Mouse (Mus musculus): Measurements from ENCODE around the gene Fam189a2.

Fam189a2 gene

GRCm38 (mm10) chr19:23984186-23984585 is 46.6 kb downstream of the Fam189a2 start:
- ATAC-seq (ENCODE audit: insufficient number of reproducible peaks, low FRiP score, low TSS enrichment), result no peak

GRCm38 (mm10) chr19:23980598-23980997 is 50.2 kb downstream of the Fam189a2 start:
- no peak for ATAC-seq (ENCODE audit: insufficient number of reproducible peaks, low FRiP score, low TSS enrichment)

- ATAC-seq (ENCODE audit: insufficient number of reproducible peaks, low FRiP score, low TSS enrichment), result no peak
Observed at GRCm38 (mm10) chr19:23977901-23978443, 52.8 kb downstream of the Fam189a2 start.

GRCm38 (mm10) chr19:23972881-23973649 is 57.8 kb downstream of the Fam189a2 start:
- ATAC-seq (ENCODE audit: insufficient number of reproducible peaks, low FRiP score, low TSS enrichment), result peak; percentile 65

- ATAC-seq (ENCODE audit: insufficient number of reproducible peaks, low FRiP score, low TSS enrichment), result no peak
Observed at GRCm38 (mm10) chr19:23971391-23971790, 59.4 kb downstream of the Fam189a2 start.

GRCm38 (mm10) chr19:23970374-23970773 is 60.4 kb downstream of the Fam189a2 start:
- no peak for ATAC-seq (ENCODE audit: insufficient number of reproducible peaks, low FRiP score, low TSS enrichment)

- no peak for ATAC-seq (ENCODE audit: insufficient number of reproducible peaks, low FRiP score, low TSS enrichment)
Observed at GRCm38 (mm10) chr19:23968862-23969225, 62.0 kb downstream of the Fam189a2 start.

- ATAC-seq (ENCODE audit: insufficient number of reproducible peaks, low FRiP score, low TSS enrichment), result no peak
Observed at GRCm38 (mm10) chr19:23968125-23968861, 62.5 kb downstream of the Fam189a2 start.

- ATAC-seq (ENCODE audit: insufficient number of reproducible peaks, low FRiP score, low TSS enrichment), result peak; percentile 79
Observed at GRCm38 (mm10) chr19:23967156-23967555, 63.7 kb downstream of the Fam189a2 start.

- ATAC-seq (ENCODE audit: insufficient number of reproducible peaks, low FRiP score, low TSS enrichment), result no peak
Observed at GRCm38 (mm10) chr19:23966376-23966775, 64.4 kb downstream of the Fam189a2 start.

GRCm38 (mm10) chr19:23964401-23964910 is 66.4 kb downstream of the Fam189a2 start:
- no peak for ATAC-seq (ENCODE audit: insufficient number of reproducible peaks, low FRiP score, low TSS enrichment)

GRCm38 (mm10) chr19:23961516-23961915 is 69.3 kb downstream of the Fam189a2 start:
- ATAC-seq (ENCODE audit: insufficient number of reproducible peaks, low FRiP score, low TSS enrichment), result peak; percentile 79

GRCm38 (mm10) chr19:23960831-23961447 is 69.9 kb downstream of the Fam189a2 start:
- ATAC-seq (ENCODE audit: insufficient number of reproducible peaks, low FRiP score, low TSS enrichment), result no peak

- no peak for ATAC-seq (ENCODE audit: insufficient number of reproducible peaks, low FRiP score, low TSS enrichment)
Observed at GRCm38 (mm10) chr19:23960275-23960674, 70.5 kb downstream of the Fam189a2 start.

- ATAC-seq (ENCODE audit: insufficient number of reproducible peaks, low FRiP score, low TSS enrichment), result no peak
Observed at GRCm38 (mm10) chr19:23959870-23960269, 70.9 kb downstream of the Fam189a2 start.

- ATAC-seq (ENCODE audit: insufficient number of reproducible peaks, low FRiP score, low TSS enrichment), result no peak
Observed at GRCm38 (mm10) chr19:23958925-23959324, 71.9 kb downstream of the Fam189a2 start.

GRCm38 (mm10) chr19:23957563-23957962 is 73.3 kb downstream of the Fam189a2 start:
- ATAC-seq (ENCODE audit: insufficient number of reproducible peaks, low FRiP score, low TSS enrichment), result no peak

- ATAC-seq (ENCODE audit: insufficient number of reproducible peaks, low FRiP score, low TSS enrichment), result no peak
Observed at GRCm38 (mm10) chr19:23956299-23956975, 74.4 kb downstream of the Fam189a2 start.

- ATAC-seq (ENCODE audit: insufficient number of reproducible peaks, low FRiP score, low TSS enrichment), result no peak
Observed at GRCm38 (mm10) chr19:23955461-23955860, 75.4 kb downstream of the Fam189a2 start.

Measured in cerebellum, adult (tissue).